Mouse (Mus musculus): ENCODE data around the gene Trdn.

Trdn gene

GRCm38 (mm10) chr10:33370534-33370933 lies 290.2 kb downstream of the Trdn start:
- DNase-seq (ENCODE audit: low read depth, low spot score) = no peak

- no peak for DNase-seq (ENCODE audit: low read depth, low spot score)
Observed at GRCm38 (mm10) chr10:33375474-33376029, 295.2 kb downstream of the Trdn start.
